Mouse (Mus musculus) ovary, adult 2 months (tissue): ENCODE results near the gene Myo1e. TPM values are rescaled to one million over a fixed set of nuclear protein-coding genes. Genes with fewer than 3 reads are reported as not detected.

ENCODE experiments used
- polyA plus RNA-seq: library from polyadenylated mRNA; depleted of rRNA; stranded (reverse); fragments of >200 nt; gene quantifications from 2 replicates; pipeline ENCODE4 v1.2.3, GENCODE M21; 2012; rRNA removed

Gene Myo1e
- 14.8 and 18.7 TPM in 2 replicates for polyA plus RNA-seq

GRCm38 (mm10) chr9:70207151-70207831 is at the start of gene Myo1e:
Gene Myo1e, plus strand, starts transcription at chr9:70207350.

GRCm38 (mm10) chr9:70421257-70422056 is 214.3 kb downstream of the Myo1e start, which contains the start of gene Ccnb2:
Gene Ccnb2, minus strand, starts transcription at chr9:70421547.

Other genes with a start within 250 kb of the Myo1e start
- gene Bnip2, start 217.9 kb upstream of the Myo1e start, polyA plus RNA-seq, result 25.3 and 27.8 TPM in 2 replicates
- 22.6 and 26.7 TPM in 2 replicates for gene Gtf2a2, start 194.8 kb upstream of the Myo1e start, polyA plus RNA-seq
- 4.3 and 5.6 TPM in 2 replicates for gene Gcnt3, start 169.3 kb upstream of the Myo1e start, polyA plus RNA-seq
- 3.9 and 7.3 TPM in 2 replicates for gene Fam81a, start 64.8 kb upstream of the Myo1e start, polyA plus RNA-seq
- 20.0 and 20.7 TPM in 2 replicates for gene Ccnb2, start 214.2 kb downstream of the Myo1e start, polyA plus RNA-seq